Mouse (Mus musculus) 3T3-L1 (cell line): ENCODE measurements at regions not wholly inside any gene's neighbourhood (a gene's known extent, or its start where the extent isn't known, plus 50 kb on each side); places are given as distances from the start of the nearest gene placed in this dataset.

Experiments used
- DNase-seq: peaks from one replicate; pipeline ENCODE4 v3.0.0-alpha.2; 2015; ENCODE audit warnings: low read depth, low spot score

DNA sequence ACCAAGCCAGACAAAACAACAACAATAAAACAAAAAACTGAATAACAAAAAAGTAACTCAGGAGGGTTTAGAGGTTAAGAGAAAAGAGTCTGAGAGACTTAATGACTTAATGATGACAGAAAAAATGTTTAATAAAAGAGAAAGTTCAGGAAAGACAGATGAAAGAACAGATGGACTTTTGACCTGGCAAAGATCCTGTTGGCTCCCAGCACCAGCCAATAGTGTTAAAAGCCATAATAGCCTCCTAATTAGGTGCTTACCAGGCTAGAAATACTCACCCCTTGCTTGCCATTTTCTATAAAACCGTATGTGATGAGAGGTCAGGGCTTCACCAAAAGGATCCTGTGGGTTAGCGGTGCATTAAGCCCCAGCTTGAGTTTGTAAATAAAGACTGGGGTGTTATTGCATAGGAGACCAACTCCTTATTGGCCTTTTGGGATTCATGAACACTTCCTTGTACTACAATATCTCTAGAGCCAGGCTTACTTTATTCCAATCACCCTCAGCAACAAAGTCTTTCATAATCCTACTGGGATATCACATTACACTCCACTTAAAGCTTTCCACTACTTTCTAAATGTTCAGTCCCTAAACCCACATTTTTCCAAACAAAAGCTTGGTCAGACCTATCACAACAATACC lies 282.1 kb upstream of the Rasa1 start:
- no peak for DNase-seq

DNA sequence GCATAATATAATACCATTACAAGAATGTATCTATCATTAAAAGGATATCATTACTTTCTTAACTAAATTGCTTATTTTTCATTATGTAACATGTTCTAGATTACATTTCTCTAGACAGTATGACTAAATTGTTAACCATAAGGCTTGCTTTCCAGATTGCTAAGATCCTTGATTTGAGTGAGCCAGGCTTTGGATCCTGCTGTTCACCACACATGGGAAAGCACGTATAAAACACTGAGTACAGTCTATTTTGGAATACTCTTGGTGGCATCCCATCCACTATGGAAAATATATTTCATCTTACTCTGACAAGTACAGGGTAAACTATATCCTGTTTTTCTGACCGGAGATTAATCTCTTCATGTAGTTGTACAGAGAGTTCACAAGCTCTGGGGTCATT lies 268.9 kb upstream of the Rasa1 start:
- DNase-seq, result no peak

DNA sequence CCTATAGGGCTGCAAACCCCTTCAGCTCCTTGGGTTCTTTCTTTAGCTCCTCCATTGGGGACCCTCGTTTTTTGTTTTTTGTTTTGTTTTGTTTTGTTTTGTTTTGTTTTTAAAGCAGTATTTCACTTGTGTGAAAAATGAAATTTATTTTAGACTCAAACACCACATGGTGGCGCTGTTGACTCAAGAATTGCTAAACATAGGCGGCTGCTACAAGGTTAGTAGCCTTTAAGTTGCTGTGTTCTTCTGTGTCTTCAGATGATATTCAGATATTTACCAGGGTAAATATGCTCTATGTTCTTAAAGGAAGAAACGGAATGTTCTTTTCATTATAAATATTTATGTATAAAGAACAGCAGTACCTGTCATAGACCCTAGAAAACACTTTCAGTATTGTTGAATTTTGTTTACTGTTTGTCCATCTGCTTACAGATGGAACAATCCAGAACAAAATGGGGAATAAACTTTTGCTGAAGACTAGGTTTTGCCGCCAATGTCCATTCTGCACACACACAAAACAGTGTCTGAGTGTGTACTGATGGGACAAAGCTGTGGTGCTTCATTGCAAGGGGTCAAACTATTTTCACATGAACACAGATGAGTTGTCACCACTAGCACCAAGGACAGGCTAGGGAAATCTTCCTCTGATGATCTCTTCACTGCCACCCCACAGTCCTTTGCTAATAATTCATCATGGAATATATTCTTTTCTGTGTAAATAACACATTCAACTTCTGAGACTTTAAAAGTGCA lies 267.3 kb upstream of the Rasa1 start:
- peak; percentile 84 for DNase-seq

DNA sequence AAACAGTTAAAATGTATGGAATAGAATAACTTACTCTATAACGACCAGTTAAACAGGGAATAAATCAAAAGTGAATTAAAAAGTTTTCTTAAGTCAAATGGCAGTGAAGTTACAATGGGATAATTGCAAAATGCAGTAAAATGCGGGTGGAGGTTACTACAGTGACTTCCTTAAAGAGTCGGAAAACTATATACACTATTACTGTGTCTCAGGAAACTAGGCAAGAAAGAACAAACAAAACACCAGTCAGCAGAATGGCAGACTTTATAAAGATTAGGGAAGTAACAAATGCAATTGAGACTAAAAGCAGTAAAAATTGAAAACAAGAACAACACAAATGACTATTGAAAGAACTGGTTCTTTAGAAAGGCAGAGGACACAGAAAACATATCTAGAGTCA lies 264.1 kb upstream of the Rasa1 start:
- DNase-seq, result no peak

DNA sequence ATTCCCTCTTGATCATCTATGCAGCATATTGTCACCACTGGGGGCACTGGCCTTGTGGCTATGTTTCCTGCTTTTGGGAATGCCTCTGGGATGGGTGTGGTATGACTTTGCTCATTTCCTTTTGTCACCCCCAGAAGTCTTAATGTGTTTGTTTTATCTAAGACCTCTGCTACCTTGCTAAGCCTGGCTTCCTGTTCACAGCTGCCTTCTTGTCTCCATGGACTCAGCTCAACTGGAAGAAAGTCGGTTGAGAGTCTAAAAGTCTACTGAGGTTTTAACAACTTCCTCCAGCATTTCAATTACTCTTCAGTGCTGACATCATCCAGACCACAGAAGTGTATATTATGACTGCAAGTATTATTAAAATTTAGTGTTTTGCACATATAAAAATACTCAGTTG lies 220.7 kb upstream of the Rasa1 start:
- DNase-seq, result peak; percentile 19

DNA sequence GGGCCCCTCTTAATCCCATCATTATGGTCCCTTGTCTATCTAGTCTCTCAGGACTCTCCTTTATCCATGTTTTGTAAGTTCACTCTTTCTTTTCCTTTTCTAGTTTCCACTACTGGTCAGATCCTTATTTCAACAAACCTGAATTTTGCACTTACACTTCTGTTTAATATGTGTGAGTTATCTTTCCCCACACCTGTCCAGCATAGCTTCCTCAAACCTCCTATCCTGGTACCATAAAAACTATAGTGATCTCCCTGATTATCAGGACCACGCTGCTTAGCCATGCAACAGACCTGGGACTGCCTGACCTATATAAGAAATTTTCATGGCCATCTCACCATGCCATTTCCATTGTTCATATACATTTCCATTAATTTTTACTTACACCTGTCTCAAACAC lies 219.6 kb upstream of the Rasa1 start:
- no peak for DNase-seq

DNA sequence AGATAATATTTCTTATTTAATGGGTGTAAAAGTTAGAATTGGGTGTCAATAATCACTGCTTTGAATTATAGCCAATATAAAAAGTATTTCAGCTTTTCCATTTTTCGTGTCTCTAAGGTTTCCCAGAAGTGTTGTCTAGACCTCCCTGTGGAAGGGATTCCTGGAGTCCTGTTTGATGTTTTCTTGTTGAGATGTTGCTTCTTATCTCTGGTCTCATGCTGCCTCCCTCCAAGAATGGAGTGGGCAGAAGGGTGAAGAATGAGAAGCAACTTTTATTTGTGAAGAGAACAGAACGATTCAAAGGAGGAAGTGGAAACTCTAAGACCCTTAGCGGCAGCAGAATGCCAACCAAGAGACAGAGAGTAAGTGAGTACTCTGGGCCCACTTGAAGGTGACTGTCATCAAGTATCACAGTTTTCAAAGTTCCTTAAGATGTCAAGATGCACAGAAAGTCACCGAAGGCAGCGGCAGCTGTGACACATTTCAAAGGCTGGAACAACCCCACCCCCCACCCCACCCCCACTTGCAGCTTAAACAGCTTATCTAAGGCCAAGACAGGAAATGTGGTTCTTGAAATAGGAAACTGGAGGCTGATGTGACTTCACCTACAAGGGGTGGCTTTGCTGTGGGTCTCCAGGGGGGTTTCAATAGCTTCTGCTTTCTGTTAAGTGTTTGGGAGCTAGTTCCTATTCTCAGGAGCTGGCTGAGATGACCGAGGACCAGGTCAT lies 218.6 kb upstream of the Rasa1 start:
- no peak for DNase-seq

DNA sequence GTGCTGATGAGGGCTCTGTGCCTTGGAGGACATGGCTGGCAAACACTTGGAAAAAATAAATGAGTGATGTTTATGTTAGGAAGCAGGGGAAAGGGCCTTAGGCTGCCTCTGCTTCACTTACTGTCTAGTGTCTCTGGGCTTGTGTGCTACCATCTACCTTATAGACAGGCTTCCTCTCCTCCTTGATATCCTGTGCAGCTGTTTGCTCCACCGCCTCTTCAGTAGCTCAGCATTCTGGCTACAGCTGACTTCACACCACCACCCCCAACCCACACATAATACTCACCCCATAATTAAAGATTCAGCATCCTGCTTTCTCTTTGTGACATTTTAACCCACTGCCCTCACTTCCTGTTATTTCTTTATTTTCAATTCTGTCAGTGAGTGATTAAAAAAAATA lies 217.9 kb upstream of the Rasa1 start:
- no peak for DNase-seq

DNA sequence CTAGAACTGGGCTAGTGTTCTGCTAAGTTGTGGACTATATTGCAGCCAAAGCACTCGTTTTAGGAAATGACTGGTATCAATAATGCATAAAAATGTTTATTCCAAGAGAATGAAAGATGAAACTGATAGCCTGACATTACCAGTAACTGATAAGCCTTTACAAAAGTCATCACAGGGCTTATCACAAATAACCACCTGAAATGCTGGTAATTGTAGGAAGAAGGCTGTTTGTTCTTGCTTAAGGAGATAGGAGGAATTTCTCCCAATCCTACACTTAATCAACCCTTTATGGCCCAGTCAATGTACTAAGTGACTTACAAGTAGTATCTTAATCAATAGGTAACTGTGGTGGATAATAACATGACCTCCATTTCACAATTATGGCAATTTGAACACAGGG lies 217.1 kb upstream of the Rasa1 start:
- DNase-seq, result no peak

DNA sequence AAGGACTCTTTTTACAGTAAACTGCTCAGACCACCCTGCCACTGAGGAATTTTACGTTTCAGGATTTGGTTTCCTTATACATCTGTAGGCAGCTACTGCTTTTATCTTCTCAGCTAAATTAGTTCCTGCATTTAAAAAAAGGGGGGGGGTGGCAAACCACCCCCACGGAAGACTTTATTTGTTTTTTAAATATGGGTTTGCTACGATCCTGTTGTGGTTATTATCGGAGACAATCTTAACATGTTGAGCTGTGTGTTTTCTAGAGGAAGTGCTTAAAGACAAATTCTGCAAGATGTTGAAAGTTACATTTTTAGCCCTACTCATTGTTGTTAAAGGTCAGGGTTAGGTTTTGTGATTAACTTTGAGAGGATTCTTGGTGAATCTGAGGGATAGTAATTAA lies 216.1 kb upstream of the Rasa1 start:
- no peak for DNase-seq

DNA sequence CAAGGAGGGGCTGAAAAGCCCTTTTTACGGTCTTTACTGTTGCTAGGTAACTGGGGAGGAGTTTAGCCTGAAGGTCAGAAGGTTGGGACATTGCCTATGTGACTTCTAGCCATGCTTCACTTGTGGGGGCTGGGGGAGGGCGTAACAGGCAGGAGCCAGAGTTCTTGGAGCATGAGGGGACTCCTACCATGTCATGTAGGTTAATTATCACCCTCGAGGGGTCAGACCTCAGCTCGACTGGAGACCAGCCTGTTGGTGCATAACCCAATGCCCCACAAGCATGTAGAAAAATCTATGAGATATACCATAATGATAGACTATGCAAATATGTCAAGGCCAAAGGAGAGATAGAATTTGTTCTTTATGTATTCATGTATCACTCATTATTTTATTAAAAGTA lies 215.1 kb upstream of the Rasa1 start:
- no peak for DNase-seq

DNA sequence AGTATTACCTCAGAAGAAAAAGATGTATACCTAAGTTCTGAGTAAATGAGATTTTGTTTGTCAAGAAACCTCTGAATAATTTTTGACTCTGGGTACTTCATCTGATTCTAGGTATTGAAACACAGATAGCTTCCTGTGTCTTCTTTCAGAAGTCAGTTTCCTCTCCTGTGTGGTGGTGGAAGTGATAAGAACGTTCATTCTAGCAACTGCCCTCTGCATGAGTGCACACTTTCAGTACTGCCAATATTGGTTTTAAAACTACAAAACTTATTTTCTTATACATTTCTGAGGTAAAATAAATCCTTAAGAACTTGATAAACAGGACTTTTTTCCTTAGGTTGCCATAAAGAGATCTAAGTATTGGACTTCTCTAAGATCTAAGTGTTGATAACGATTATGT lies 209.8 kb upstream of the Rasa1 start:
- no peak for DNase-seq

DNA sequence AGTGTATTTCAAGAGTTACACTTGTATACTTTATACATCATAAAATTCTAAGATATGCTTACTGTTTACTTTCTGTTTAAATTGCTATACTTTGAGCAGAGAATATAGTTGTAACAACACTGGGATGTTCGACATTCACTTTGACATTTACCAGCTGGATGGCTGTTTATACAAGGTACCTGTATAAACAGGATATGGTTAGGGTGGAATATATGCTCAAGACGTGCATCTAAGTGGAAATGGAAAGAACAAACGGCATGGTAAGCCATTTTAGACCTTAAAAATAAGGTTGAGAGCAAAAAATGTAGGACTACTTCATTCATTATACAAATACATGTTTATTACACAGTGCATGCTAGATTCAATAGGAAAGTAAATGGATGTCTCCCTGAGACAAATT lies 195.9 kb upstream of the Rasa1 start:
- no peak for DNase-seq

DNA sequence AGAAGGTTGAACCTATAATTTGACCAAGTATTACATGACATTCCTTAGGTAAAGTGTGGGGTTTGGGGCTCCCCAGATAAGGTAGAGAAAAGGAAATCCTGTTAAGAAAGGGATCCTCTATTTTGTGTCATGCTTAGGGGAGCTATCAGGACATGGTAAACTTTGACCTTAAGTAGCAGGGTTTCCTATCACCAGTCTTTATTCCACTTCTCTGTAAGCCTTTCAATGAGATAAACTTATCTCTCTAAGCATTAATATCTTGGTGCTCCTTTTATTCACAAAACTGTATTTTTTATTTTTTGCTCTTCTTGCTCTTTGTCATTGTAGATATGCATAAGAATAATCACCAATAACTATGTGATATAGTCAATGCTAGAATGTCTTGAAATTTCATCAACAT lies 194.4 kb upstream of the Rasa1 start:
- no peak for DNase-seq

DNA sequence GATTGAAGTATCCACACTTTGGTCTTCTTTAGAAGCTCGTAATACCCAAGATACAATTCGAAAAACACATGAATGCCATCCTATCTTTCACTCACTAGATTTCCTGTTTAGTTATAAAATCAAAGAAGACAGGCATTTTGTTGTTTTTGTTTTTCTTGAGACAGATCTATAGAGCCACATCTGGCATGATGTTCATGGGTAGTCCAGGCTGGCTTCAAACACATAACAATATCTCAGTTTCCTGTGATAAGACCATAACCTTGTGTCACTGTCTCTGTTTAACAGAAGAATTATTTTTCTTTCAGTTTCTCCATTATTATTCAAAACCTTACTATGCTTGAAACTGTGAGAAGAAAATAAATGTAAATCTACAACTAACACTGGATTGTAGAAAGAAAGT lies 190.5 kb upstream of the Rasa1 start:
- DNase-seq, result no peak

DNA sequence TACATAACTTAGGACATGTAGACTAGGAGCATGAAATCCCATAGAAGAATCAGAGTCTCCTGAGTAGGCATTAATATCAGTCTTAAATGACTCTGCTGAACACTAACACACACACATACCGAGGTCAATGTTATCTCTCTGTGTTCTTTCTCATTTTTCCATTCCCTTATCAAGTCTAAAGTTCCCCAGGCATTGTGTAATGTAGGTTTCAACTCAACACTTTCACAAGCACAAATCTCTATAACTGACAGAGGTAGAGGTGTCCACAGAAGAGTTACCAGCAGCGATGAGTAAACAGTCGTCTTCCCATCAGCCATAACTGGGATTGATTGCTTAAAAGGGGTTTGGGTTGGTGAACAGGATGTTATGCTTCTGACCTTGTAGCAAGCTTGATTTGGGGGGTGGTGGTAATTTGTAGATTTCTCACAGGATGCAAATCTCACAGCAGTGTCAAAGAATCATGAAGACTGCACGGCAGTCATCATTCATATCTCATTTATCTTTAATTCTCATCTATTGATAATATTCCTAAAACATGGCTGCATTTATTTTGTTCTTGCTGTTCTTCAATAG lies 187.4 kb upstream of the Rasa1 start:
- no peak for DNase-seq

DNA sequence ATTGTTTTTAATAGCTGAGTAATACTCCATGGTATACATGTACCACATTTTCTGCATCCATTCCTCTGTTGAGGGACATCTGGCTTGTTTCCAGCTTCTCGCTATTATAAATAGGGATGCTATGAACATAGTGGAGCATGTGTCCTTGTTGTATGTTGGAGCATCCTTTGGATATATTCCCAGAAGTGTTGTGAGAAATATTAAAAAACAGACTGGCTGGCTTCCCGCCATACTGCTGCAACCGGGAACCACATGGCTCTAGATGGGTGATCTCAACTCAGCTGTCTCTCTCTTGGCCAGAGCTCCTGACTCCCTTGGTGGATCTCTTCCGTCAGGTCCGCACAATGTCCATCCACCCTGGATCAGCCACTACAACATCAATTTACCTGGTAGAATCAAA lies 182.4 kb upstream of the Rasa1 start:
- DNase-seq, result no peak

DNA sequence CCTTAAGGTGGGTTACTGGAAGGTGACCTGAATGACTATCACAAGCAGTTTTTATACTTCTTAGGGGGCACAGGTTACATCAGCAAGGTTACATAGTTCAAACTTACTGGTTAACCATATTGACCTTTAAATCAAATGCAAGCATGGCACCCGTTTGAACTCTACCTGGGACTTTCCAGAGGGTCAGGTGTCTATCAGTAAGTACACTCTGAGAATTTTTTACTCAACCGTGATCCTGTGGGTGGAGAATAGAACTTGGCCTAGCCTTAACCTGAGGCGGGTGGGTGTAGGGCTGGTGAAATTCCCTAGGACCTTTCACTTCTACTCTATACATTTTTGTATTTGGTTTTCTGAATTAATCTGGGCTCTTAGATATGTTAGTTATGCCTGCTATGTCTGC lies 170.5 kb upstream of the Rasa1 start:
- DNase-seq, result no peak

DNA sequence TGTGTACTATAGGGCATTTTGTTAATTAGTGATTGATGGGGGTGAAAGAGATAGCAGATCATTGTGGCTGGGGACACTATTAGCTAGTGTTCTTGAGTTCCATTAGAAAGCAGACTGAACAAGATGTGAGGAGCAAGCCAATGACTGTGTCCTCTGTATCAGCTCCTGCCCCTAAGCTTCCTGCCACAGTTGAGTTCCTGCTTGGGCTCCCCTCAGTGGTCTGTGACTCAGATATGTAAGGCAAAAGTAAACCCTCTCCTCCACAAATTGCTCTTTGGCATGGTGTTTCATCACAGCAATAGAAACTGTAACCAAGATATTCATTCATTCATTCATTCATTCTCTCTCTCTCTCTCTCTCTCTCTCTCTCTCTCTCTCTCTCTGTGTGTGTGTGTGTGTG lies 169.7 kb upstream of the Rasa1 start:
- DNase-seq, result no peak

DNA sequence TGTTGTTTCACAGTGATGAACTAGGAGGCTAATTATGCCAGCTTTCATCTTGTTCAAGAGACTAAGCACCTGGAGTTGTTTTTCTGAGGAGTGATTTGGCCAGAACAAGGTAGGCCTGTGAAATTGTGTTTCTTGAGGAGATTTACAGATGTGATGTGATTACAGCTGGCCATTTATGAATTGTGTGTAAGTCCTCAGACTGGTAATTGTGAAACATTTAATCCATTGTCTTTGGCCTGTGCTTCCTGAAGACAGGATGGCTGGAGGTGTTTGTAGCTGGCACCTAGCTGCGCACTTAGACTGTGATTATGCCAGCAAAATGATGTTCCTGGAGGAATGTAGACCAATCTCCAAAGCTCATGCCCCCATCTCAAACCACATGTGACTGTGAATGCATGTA lies 150.7 kb upstream of the Rasa1 start:
- DNase-seq, result no peak

DNA sequence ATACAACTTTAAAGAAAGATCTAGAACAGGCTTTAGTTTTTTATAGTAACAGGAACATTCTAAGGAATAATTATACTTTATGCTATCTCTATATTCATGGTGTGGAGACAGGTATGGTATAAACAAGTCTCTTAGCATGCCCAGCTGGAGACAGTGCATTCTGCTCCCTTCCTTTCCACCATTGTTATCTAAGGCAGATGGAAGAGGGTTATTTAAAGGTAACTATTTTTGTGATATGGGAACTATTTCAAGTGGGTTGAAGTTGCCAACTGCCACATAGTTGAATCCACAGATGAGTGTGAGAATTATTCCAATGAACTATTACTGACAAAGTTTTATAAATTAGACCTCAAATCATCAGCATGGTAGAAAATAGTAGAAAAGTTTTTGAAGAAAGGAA lies 148.9 kb upstream of the Rasa1 start:
- DNase-seq, result no peak

DNA sequence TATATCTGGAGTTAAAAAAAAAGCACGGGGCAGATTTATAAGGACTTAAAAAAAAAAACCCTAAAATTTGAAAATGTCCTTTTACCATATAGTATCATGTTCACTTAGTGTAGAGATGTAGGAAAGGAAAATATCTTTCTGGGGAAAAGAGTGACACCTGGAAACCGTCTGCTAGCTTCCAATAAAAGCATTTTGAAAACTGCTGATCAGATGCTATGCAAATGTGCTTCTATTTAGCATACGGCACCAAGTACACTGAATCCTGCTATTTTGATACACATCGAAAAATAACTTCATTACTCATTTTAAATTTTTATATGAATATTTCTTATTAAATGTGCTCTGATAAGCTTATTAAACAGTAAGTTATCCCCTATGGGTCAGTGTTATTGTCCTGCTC lies 148.1 kb upstream of the Rasa1 start:
- DNase-seq, result no peak

DNA sequence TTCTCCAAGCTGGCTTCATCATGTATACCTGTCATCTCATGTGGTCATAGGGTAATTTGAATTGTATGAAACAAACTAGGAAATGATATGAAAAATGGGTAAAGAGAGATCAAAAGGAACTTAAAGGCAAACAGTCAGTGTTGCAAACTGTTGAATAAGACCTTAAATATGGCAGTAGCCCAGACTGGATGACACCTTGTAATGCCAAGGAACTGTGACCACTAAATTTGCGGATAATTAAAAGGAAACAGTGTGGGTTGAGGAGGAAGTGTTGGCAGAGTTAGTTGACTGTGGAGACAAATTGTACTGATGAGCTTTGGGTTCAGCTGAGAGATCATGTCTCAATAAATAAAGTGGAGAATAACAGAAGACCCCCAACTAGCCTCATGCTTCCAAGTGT lies 147.3 kb upstream of the Rasa1 start:
- no peak for DNase-seq
